Mouse (Mus musculus) liver, embryonic 14 days (tissue): ENCODE measurements around the gene Agbl5. TPM values are rescaled to one million over a fixed set of nuclear protein-coding genes. Genes with fewer than 3 reads are reported as not detected.

Source experiments
- polyA plus RNA-seq: library from polyadenylated mRNA; depleted of rRNA; stranded (reverse); fragments of >200 nt; gene quantifications from 2 replicates; pipeline ENCODE4 v1.2.3, GENCODE M21; 2012; rRNA removed

The Agbl5 gene
- polyA plus RNA-seq, result 3.8 and 4.8 TPM in 2 replicates

GRCm38 (mm10) chr5:30888337-30889087 is at the start of gene Agbl5:
Gene Agbl5 (plus strand): TSS chr5:30888694.

GRCm38 (mm10) chr5:30867712-30868111 is 20.8 kb upstream of the Agbl5 start, which contains the start of gene Tmem214:
Gene Tmem214 (plus strand): TSS chr5:30868012.

GRCm38 (mm10) chr5:30907413-30908059 is 19.0 kb downstream of the Agbl5 start, which contains the start of gene Ost4:
Gene Ost4 (minus strand): TSS chr5:30907788.

GRCm38 (mm10) chr5:30913060-30913841 is 24.8 kb downstream of the Agbl5 start, which contains the start of gene Emilin1:
Gene Emilin1 (plus strand): TSS chr5:30913402.

GRCm38 (mm10) chr5:30921256-30922033 is 33.0 kb downstream of the Agbl5 start, which contains the start of gene Khk:
Gene Khk (plus strand): TSS chr5:30921431.

GRCm38 (mm10) chr5:30944956-30945781 is 56.7 kb downstream of the Agbl5 start, which contains the start of gene Cgref1:
Gene Cgref1 (minus strand): TSS chr5:30945591.

Other genes with a start within 250 kb of the Agbl5 start
- gene Slc35f6, start 240.8 kb upstream of the Agbl5 start, polyA plus RNA-seq, result 8.8 and 9.9 TPM in 2 replicates
- gene Cenpa, start 221.9 kb upstream of the Agbl5 start, polyA plus RNA-seq, result 108 and 132 TPM in 2 replicates
- gene Dpysl5, start 177.1 kb upstream of the Agbl5 start, polyA plus RNA-seq, result 0.08 and 0.37 TPM in 2 replicates
- gene Mapre3, start 74.1 kb upstream of the Agbl5 start, polyA plus RNA-seq, result 2.2 and 2.3 TPM in 2 replicates
- gene Tmem214, start 20.7 kb upstream of the Agbl5 start, polyA plus RNA-seq, result 18.7 and 23.0 TPM in 2 replicates
- gene Ost4, start 19.1 kb downstream of the Agbl5 start, polyA plus RNA-seq, result 203 and 205 TPM in 2 replicates
- 18.7 and 19.4 TPM in 2 replicates for gene Emilin1, start 24.7 kb downstream of the Agbl5 start, polyA plus RNA-seq
- gene Khk, start 32.7 kb downstream of the Agbl5 start, polyA plus RNA-seq, result 32.0 and 33.2 TPM in 2 replicates
- gene Cgref1, start 56.9 kb downstream of the Agbl5 start, polyA plus RNA-seq, result 4.2 and 4.3 TPM in 2 replicates
- gene Preb, start 71.7 kb downstream of the Agbl5 start, polyA plus RNA-seq, result 81.6 and 91.4 TPM in 2 replicates
- gene Tcf23, start 80.0 kb downstream of the Agbl5 start, polyA plus RNA-seq, result 0.01 and 0.03 TPM in 2 replicates
- gene Atraid, start 159.6 kb downstream of the Agbl5 start, polyA plus RNA-seq, result 26.4 and 31.3 TPM in 2 replicates
- gene Slc5a6, start 160.2 kb downstream of the Agbl5 start, polyA plus RNA-seq, result 4.0 and 4.7 TPM in 2 replicates
- gene Cad, start 166.1 kb downstream of the Agbl5 start, polyA plus RNA-seq, result 16.6 and 19.0 TPM in 2 replicates
- gene Dnajc5g, start 217.6 kb downstream of the Agbl5 start, polyA plus RNA-seq, result not detected in 2 replicates
- 0.26 and 0.36 TPM in 2 replicates for gene Slc30a3, start 219.5 kb downstream of the Agbl5 start, polyA plus RNA-seq
- 0.31 TPM in 1 of 2 replicates, not detected in the other for gene Trim54, start 228.0 kb downstream of the Agbl5 start, polyA plus RNA-seq